Mouse (Mus musculus) cerebellum, postnatal 4 days (tissue): ENCODE data around the gene Galnt2.
A peak's percentile ranks its signal among the peaks of the same experiment; 100 is the strongest.

Source experiments
- DNase-seq, 2 experiments: peaks; one replicate each; pipeline ENCODE4 v3.0.0; 2022; ENCODE audit warnings: low spot score in 2 of 2, mixed read lengths in 1 of 2

Galnt2 gene

GRCm38 (mm10) chr8:124370422-124371183 is 139.4 kb downstream of the Galnt2 start:
- no peak for DNase-seq

DNA sequence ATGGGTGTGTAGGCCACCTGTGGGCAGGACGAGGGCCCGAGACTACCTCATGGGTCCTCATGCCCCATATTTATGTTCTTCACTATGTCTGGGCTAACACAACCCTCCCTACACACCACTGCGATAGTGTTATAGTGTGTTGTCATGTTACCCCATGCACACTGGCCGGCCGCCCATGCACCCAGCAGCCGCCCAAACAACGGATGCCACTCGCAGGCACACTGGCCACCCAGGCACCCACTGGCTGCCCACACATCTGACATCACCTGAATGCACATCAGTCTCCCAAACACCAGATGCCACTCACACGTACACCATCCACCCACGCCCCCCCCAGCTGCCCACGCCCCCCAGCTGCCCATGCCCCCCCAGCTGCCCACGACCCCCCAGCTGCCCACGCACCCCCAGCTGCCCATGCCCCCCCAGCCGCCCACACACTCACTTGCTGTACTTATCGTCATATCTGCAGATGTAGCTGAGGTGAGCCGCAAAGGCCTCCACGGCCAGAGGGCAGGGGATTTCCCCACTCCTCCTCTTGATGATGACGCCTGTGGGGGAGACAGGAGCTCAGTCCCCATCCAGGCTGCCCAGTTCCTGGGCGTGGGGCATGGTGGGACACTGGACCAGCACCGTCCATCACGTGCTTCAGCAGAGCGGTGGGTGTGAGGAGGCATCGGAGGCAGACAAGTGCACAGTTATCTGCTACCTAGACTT is 140.4 kb downstream of the Galnt2 start:
- DNase-seq = no peak

- no peak for DNase-seq
These were observed 142.6 kb downstream of the Galnt2 start for GRCm38 (mm10) chr8:124373753-124374152.

- no peak for DNase-seq
These were observed 144.0 kb downstream of the Galnt2 start for GRCm38 (mm10) chr8:124375168-124375567.

DNA sequence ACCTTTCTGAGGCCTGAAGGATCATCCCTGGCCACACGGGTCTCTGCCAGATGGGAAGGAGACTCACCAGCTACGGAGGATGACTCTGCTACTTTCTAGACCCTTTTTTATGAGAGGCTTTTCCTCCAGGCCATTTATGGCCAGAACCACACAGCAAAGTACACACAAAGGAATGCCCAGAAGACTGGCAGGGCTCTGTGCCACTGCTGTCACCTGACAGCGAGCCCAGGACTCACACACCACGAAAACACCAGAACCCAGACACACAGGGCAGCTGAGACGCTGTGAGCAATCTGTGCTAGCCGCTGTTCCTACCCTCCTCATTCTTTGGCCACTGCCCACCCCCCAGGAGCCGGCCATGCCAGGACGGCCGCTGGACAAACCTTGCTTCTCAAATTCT is 144.5 kb downstream of the Galnt2 start:
- no peak for DNase-seq

DNA sequence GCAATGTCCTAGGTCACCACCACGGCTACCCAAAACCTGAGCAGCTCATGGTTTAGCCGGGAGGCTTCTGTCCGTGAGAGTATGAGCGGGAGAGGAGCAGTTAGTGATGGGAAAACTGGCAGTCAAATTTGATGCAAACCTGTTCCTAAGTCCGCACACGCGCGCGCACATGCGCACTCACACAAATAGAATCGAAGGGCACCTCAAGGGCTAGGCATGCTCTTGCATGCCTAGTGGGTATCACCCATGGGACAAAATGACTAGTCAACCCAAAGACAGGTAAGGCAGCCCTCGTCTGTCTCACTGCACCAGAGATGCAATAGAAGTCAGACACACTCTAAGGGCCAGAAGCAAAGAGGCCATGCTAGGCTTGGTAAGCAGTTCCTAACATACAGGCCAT is 145.2 kb downstream of the Galnt2 start:
- DNase-seq = no peak

- DNase-seq = no peak
These were observed 148.1 kb downstream of the Galnt2 start for GRCm38 (mm10) chr8:124379289-124379688.

- DNase-seq = no peak
These were observed 151.0 kb downstream of the Galnt2 start for GRCm38 (mm10) chr8:124382235-124382634.

DNA sequence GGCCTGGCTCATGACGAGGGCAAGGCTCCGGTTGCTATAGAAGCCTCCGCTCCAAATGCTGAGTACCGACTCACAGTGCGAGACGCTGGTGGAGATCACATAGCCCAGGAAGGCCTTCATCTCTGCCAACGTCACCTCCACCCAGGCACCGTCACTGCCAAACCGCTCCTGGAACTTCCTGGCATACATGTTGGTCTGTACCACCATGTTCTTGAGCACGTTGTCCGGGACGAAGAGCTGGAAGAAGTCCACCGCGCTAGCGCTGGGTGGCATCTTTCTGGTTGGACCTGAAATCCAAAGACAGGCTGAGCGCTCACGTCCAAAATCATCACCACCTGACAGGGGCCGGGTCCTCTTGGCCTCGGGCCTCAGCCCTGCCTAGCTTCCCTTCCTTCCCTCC is 153.1 kb downstream of the Galnt2 start:
- DNase-seq = no peak

GRCm38 (mm10) chr8:124386225-124386899 is 155.2 kb downstream of the Galnt2 start:
- no peak for DNase-seq

- DNase-seq = no peak
These were observed 158.3 kb downstream of the Galnt2 start for GRCm38 (mm10) chr8:124389495-124389894.

DNA sequence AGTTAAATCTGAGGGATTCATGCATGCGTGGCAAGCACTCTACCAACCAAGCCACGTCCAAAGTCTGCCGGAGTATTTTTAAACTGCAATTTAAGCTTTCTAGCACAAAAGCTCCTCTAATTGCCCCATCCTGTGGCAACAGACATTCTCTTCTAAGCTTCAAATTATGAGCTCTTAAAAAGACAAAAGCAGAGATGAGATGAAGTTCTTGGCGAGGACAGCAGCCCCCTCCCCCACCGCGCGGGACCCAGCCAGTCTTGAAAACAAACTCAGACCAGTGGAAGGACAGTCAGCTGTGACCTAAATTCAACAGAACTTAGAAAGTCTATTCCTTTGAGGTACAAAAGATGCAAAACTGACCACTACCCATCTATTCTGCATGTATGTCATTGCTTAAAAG is 160.0 kb downstream of the Galnt2 start:
- peak in 1 of 2 experiments; percentile 35 for DNase-seq

DNA sequence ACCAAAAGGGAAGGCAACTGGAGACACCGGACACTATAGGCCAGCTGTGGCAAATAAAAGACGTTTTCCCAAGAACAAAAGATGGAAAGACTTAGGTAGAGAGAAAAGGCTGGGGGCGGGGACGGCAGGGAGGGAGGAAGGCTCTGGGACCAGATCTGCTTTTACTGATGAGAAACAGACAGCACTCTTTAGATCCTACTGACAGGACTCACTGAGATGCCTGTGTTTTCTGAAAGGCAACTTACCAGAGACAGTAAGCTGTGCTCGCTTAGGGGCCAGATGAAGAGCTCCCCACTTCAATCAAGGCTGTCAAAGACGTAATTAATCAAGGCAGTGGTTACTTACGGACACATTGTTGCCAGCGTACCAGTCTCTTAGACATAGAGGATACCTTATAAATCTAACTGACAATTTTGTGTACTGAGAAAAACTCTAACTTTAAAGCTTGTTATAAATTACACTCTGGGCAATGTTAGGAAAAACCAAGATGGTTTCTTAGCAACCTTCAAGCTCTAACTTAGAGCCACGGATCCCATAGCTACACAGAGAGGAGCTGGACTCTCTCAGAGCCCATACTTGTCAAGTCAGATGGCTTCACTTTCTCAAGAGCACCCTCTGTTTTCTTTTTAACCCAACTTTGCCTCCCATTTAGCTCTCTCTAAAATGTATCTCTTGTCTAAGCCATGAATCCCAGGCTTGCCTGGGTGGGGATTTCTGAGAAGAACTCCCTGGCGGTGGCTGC is 161.3 kb downstream of the Galnt2 start:
- no peak for DNase-seq

GRCm38 (mm10) chr8:124393013-124393412 is 161.8 kb downstream of the Galnt2 start:
- DNase-seq = no peak

GRCm38 (mm10) chr8:124393927-124394326 is 162.7 kb downstream of the Galnt2 start:
- DNase-seq = no peak

GRCm38 (mm10) chr8:124394951-124395350 is 163.8 kb downstream of the Galnt2 start:
- DNase-seq = no peak
